Mouse (Mus musculus): ENCODE results near the gene Cfap77.
"Not testable (repeated sequence)": the region's sequence is repeated elsewhere in the genome, so short reads cannot be mapped to it uniquely, and the experiment has no call there.

Cfap77 gene

GRCm38 (mm10) chr2:29054991-29055390, at the start of gene Cfap77:
TSS of gene Cfap77 (minus strand) at chr2:29055066.
- no peak for DNase-seq (ENCODE audit: low read depth, low spot score)

GRCm38 (mm10) chr2:29102416-29103377, 47.8 kb upstream of the Cfap77 start:
- not testable (repeated sequence) for DNase-seq (ENCODE audit: low read depth, low spot score)

GRCm38 (mm10) chr2:29100822-29101534, 46.1 kb upstream of the Cfap77 start:
- DNase-seq (ENCODE audit: low read depth, low spot score), result no peak

- DNase-seq (ENCODE audit: low read depth, low spot score), result no peak
Measured at GRCm38 (mm10) chr2:29099646-29100045, 44.8 kb upstream of the Cfap77 start.

GRCm38 (mm10) chr2:29098786-29099185, 43.9 kb upstream of the Cfap77 start:
- DNase-seq (ENCODE audit: low read depth, low spot score), result no peak

GRCm38 (mm10) chr2:29097955-29098354, 43.1 kb upstream of the Cfap77 start:
- not testable (repeated sequence) for DNase-seq (ENCODE audit: low read depth, low spot score)

GRCm38 (mm10) chr2:29097465-29097864, 42.6 kb upstream of the Cfap77 start:
- DNase-seq (ENCODE audit: low read depth, low spot score), result no peak

GRCm38 (mm10) chr2:29096751-29097150, 41.9 kb upstream of the Cfap77 start:
- no peak for DNase-seq (ENCODE audit: low read depth, low spot score)

- DNase-seq (ENCODE audit: low read depth, low spot score), result no peak
Measured at GRCm38 (mm10) chr2:29095674-29096073, 40.8 kb upstream of the Cfap77 start.

- DNase-seq (ENCODE audit: low read depth, low spot score), result not testable (repeated sequence)
Measured at GRCm38 (mm10) chr2:29089276-29089675, 34.4 kb upstream of the Cfap77 start.

- DNase-seq (ENCODE audit: low read depth, low spot score), result no peak
Measured at GRCm38 (mm10) chr2:29086026-29086425, 31.2 kb upstream of the Cfap77 start.

GRCm38 (mm10) chr2:29081965-29082364, 27.1 kb upstream of the Cfap77 start:
- no peak for DNase-seq (ENCODE audit: low read depth, low spot score)

- no peak for DNase-seq (ENCODE audit: low read depth, low spot score)
Measured at GRCm38 (mm10) chr2:29076226-29076625, 21.4 kb upstream of the Cfap77 start.

- no peak for DNase-seq (ENCODE audit: low read depth, low spot score)
Measured at GRCm38 (mm10) chr2:29075331-29076070, 20.6 kb upstream of the Cfap77 start.

- DNase-seq (ENCODE audit: low read depth, low spot score), result no peak
Measured at GRCm38 (mm10) chr2:29074676-29075075, 19.8 kb upstream of the Cfap77 start.

GRCm38 (mm10) chr2:29066410-29066809, 11.5 kb upstream of the Cfap77 start:
- DNase-seq (ENCODE audit: low read depth, low spot score), result no peak

- no peak for DNase-seq (ENCODE audit: low read depth, low spot score)
Measured at GRCm38 (mm10) chr2:29065796-29066195, 10.9 kb upstream of the Cfap77 start.

GRCm38 (mm10) chr2:29060135-29060597, 5.3 kb upstream of the Cfap77 start, which contains the start of gene Ttf1:
TSS of gene Ttf1 (plus strand) at chr2:29060262.
- DNase-seq (ENCODE audit: low read depth, low spot score), result peak; percentile 87

- no peak for DNase-seq (ENCODE audit: low read depth, low spot score)
Measured at GRCm38 (mm10) chr2:29054545-29054935, 326 bp downstream of the Cfap77 start.

- peak; percentile 21 for DNase-seq (ENCODE audit: low read depth, low spot score)
Measured at GRCm38 (mm10) chr2:29053802-29054544, 893 bp downstream of the Cfap77 start.

- DNase-seq (ENCODE audit: low read depth, low spot score), result no peak
Measured at GRCm38 (mm10) chr2:29052943-29053454, 1.9 kb downstream of the Cfap77 start.

Data from skeletal muscle tissue, adult 2 months (tissue).